Mouse (Mus musculus): ENCODE data around the gene Zfp964. TPM values are rescaled to one million over a fixed set of nuclear protein-coding genes. Genes with fewer than 3 reads are reported as not detected.

The Zfp964 gene
- polyA plus RNA-seq, 1 experiment, result not detected

DNA sequence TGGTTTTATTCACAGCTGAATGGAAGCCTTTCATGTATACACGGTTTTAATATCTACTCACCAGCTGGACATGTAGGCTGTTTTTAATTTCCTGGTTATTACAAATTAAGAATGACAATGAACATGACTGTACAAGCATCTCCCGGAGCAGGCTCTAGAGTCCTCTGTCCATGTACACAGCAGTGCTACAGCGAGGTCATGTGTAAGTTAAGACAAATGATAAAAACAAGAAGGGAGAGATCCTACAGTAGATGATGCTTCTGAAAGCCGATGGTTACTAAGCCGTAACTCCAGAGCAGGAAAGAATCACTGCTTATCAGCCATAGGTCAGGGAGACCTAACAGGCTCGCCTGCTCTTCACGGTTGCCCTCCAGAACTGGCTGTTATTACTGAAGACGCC is 59.2 kb downstream of the Zfp964 start:
- Histone ChIP-seq H3K27me3 (ENCODE audit: control insufficient read depth) (no peaks in the 10 kb centered on the region), H3K9me3 (ENCODE audit: control insufficient read depth, low read length) (0 out of 2 replicates have a peak, but pooled peaks cover 1% of the 10 kb centered on the region), H3K36me3 (ENCODE audit: control insufficient read depth) (peaks cover 49% of the 10 kb centered on the region), H3K4me3 (replicated peaks) (no peak overlapping the region), H3K4me1 (ENCODE audit: control insufficient read depth) (peaks cover 23% of the 10 kb centered on the region)
- no peak for TF ChIP-seq GATA1 (IDR thresholded peaks at IDR 0.05; ENCODE audit: low read length)
- no peak for TF ChIP-seq TAL1 (IDR thresholded peaks at IDR 0.05; ENCODE audit: low read length)

DNA sequence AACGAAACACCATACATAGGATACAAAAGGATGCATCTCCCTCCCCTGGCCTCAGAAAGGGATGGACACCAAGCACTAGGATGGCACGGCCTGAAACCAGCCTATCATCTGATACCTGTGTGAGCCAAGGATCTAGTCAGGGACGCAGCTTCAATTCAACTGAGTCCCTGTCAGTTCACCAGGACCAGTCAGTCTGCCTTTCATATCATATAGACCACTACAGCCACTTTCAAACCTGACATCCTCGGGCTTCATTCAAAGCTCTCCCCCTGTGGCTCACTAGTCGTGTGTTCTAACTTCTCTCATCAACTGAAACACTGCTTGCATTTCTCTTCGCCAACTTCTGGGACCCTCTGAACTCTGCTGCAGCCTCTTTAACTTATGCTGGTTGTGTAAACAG is 61.1 kb downstream of the Zfp964 start:
- TF ChIP-seq GATA1 (IDR thresholded peaks at IDR 0.05; ENCODE audit: low read length) (no peak), TAL1 (IDR thresholded peaks at IDR 0.05; ENCODE audit: low read length) (no peak)
- H3K4me3 ChIP-seq (replicated peaks), result peak overlapping the region; percentile 90
- H3K9me3 ChIP-seq (ENCODE audit: control insufficient read depth, low read length), result no peaks in the 10 kb centered on the region
- peaks cover 30% of the 10 kb centered on the region for H3K36me3 ChIP-seq (ENCODE audit: control insufficient read depth)
- H3K4me1 ChIP-seq (ENCODE audit: control insufficient read depth), result peaks cover 23% of the 10 kb centered on the region
- no peaks in the 10 kb centered on the region for H3K27me3 ChIP-seq (ENCODE audit: control insufficient read depth)

Other genes with a start within 250 kb of the Zfp964 start
- not detected in 2 replicates for gene Gm9495, start 200.9 kb upstream of the Zfp964 start, polyA plus RNA-seq (2012)
- not detected in 2 replicates for gene Gm7697, start 131.5 kb upstream of the Zfp964 start, polyA plus RNA-seq (2012)
- gene Zfp868, start 28.9 kb upstream of the Zfp964 start, polyA plus RNA-seq (2012), result 0.11 and 0.16 TPM in 2 replicates
- gene Zfp869, start 56.2 kb downstream of the Zfp964 start, polyA plus RNA-seq (2012), result 0.08 and 0.14 TPM in 2 replicates
- gene Zfp963, start 95.5 kb downstream of the Zfp964 start, polyA plus RNA-seq (2012), result 0.10 TPM in 1 of 2 replicates, not detected in the other
- not detected in 2 replicates for gene Gm20422, start 120.4 kb downstream of the Zfp964 start, polyA plus RNA-seq (2012)
- 2.2 and 2.3 TPM in 2 replicates for gene Atp13a1, start 136.7 kb downstream of the Zfp964 start, polyA plus RNA-seq (2012)
- 0.07 and 0.09 TPM in 2 replicates for gene Zfp866, start 136.7 kb downstream of the Zfp964 start, polyA plus RNA-seq (2012)
- 0.22 and 0.32 TPM in 2 replicates for gene Gmip, start 154.2 kb downstream of the Zfp964 start, polyA plus RNA-seq (2012)
- gene Lpar2, start 167.9 kb downstream of the Zfp964 start, polyA plus RNA-seq (2012), result 0.01 TPM in 1 of 2 replicates, not detected in the other
- 0.13 and 0.24 TPM in 2 replicates for gene Pbx4, start 178.0 kb downstream of the Zfp964 start, polyA plus RNA-seq (2012)
- gene Cilp2, start 233.2 kb downstream of the Zfp964 start, polyA plus RNA-seq (2012), result not detected in 2 replicates
- gene Tssk6, start 247.7 kb downstream of the Zfp964 start, polyA plus RNA-seq (2012), result 0.10 and 0.18 TPM in 2 replicates
- gene Ndufa13, start 248.1 kb downstream of the Zfp964 start, polyA plus RNA-seq (2012), result 18.1 and 19.7 TPM in 2 replicates
- 0.17 and 0.58 TPM in 2 replicates for gene Yjefn3, start 248.2 kb downstream of the Zfp964 start, polyA plus RNA-seq (2012)